Mouse (Mus musculus) granulocyte monocyte progenitor cell, adult 5-6 weeks (primary cell): ENCODE results near the gene Smarcad1. TPM values are rescaled to one million over a fixed set of nuclear protein-coding genes. Genes with fewer than 3 reads are reported as not detected.

ENCODE experiments used
- ATAC-seq: replicated peaks from 2 replicates; pipeline ENCODE4 v1.8.0; 2016; ENCODE audit warnings: mild to moderate bottlenecking, moderate TSS enrichment, inconsistent platforms; ENCODE audit not compliant: poor library complexity, severe bottlenecking
- total RNA-seq, 2 experiments: library from RNA; stranded (forward) in 1 of 2; stranded (reverse) in 1 of 2; fragments of 200-712, 200-1000 nt in 1 of 2; fragments of >200 nt in 1 of 2; fragmentation: Nextera tagmentation in 1 of 2; gene quantifications; 2 replicates each; pipeline ENCODE4 v1.2.3; 2014 to 2017

The Smarcad1 gene
- total RNA-seq, 2 experiments from 2014 or later = 53.0 to 54.2 TPM

DNA sequence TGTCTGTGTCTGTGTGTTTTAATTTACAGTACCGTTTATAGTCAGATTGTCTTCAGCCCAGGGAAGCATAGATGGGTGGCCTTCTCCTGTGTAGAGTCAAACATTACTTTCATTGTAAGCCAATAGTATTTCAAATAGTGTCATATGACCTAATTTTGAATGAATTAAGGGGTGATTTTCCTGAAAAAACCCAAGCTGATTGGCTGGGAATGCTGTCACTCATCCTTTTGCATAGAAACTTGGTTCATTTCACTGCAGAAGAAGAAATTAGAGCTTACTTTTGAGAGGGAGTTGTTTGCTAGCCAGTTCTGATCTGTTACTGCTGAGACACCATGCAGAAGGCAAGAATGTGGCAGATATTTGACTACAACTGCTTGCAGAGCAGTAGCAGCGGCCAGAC lies 32.8 kb downstream of the Smarcad1 start:
- ATAC-seq = no peak

DNA sequence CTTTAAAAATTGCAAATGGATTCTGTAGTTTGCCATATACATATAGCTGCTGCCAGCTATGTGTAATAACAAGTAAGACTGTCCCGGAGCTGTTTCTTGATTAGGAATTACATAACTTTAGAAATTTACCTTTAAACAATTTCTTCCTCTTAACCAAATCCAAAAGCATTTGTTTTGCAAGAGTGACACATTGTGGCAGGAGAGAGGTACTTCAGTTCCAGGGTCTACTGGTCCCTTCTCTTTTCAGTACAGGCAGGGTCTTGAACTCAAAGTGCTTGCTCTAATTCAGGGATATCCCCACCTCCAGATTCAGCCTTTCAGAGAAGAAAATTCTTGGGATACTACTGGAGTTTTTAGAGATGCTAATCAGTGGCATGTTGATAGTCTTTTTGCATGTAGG lies 36.8 kb downstream of the Smarcad1 start:
- ATAC-seq = peak; percentile 55

DNA sequence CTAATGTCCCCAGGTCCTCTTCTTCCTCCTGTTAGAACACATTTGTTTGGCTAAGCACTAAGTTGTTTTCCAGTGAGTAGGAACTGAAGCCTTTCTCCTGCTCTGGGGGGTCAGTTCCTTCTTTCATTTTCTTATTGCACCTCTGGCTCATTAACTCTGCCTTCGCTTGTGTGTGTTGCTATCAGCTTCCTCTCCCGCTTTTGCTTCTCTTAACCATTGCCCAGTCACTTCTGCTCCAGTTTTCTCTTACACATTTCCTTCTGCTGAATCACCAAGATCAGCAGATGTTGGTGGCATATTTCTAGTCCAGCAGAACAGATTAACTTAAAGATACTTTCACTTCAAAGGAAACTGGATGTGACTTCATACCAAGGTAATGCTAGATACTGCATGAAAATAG lies 72.5 kb downstream of the Smarcad1 start:
- ATAC-seq = peak; percentile 98

DNA sequence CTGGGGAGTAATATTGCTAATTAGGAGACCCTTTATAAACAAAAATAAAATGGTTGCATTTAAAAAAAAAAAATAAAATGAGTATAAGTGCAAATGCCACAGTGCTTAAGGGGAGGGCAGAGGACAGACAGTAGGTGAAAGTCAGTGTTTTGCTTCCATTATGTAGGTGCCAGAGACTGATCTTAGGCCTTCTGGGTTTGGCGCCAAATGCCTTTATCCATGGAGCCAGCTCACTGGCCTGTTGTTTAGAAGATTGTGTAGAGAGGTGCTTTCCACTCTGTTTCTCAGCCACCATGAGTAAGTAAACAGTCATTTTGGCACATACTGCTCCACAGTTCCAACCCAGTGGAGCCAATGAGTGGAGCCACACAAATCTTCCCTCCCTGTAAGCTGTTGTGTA lies 75.2 kb downstream of the Smarcad1 start:
- no peak for ATAC-seq

DNA sequence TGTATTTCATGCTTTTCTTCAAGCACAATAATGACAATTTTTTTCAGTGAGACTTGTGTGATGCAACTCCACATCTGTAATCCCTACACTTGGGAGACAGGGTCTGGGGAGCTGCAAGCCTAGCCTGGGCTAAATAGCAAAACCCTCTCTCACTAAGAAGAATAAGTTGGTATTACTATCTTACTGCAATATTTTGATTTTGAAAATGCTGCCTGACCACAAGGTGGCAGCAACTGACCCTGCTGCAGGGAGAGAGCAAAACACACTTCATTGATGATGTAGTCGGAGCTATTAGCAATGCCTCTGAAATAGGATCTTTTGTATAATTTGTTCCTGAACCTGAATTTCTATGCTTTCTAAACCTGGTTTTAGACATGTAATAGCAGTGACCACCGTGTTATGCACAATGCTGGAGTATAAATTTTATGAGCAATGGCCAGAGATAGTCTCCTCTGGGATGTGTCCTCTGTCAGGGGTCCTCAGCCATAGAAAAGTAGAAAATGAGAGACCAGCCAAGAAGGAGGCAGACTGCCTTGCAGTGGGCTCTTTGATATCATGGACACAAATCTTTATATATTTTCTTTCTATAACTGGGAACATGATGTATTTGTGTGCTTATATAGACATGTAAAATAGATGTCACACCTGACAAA lies 83.8 kb downstream of the Smarcad1 start:
- ATAC-seq = peak; percentile 84

DNA sequence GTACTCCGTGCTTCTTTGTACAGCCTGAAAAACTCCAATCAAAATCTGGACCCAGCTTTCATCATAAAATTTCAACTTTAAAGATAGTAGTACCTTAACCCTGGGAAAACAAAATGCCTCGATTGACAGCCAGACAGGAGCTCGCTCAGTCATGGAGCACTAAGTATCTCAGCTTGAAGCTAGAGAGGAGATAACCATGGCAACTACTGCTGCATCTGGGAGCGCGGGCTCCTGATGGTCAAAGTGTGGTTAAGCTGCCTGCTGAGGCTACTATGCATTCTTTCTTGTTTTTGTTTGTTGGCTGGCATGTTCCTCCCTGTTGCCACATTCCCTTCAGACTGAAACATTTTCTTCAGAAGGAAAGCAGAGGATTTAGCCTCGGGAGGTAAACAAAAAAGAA lies 90.0 kb downstream of the Smarcad1 start:
- ATAC-seq = no peak

DNA sequence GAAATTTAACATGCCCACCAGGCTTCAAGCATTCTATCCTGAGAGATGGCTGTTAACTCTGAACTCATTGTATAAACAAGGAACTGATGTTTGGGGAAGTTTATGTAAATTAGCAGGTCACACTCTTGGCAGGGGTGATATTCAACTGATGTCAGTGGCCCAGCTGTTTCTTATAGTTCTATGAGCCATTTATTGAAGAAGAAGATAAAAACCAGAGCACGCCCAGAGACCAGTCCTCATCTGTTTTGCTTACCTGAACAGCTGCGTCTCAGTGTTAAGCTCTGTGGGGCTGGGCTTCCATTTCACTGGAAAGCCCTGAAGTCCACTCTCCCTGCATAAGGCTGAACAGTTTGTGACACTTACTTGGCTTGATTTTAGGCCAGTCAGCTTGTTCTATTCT lies 95.4 kb downstream of the Smarcad1 start:
- no peak; the same call in 1 of the 2 replicates for ATAC-seq

DNA sequence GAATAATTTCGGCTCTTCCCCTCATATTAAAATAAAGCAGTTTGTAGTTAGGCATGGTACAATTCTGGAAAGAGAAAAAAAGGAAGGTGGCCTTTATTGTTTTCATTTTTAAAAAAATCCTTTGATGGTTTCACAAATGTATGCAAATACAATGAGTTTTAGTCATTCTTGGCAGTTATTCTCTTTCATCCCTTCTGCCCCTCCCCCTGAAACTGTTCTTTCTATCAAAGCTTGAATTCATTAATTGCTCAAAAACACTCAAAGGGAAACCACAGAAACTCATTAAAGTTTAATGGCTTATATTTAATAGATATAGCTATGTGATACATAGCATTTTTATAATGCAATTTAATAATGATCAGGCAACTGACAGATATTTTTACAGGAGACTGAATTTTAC lies 95.9 kb downstream of the Smarcad1 start:
- no peak for ATAC-seq

DNA sequence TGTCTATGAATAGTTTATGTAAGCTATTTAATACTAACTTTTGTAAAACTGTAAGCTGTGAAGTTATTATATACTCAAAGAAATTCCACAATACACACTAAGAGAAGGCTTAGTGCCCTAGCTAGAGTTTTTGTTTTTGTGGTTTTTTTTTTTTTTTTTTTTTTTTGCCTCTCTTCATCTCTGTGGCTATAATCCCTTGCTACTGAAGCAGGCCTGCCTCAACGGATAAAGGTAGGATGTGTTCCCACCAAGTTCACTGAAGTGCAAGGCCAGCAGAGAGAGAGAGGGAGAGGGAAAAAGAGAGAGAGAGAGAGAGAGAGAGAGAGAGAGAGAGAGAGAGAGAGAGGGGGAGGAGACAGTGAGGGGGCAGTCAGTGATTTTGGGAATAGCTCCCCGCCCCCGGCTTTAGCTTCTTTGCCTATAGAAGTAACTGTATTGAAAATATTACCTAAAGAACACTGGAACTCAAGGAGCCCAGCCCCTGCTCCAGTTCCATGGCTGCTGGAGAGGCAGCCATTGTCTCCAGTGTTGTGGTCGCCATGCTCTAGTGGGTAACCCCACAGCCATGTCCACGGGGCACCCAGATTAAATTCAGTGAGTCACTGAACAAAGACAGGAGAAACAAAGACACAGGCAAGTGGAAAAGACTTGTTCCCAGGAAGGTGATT lies 97.8 kb downstream of the Smarcad1 start:
- ATAC-seq = no peak

DNA sequence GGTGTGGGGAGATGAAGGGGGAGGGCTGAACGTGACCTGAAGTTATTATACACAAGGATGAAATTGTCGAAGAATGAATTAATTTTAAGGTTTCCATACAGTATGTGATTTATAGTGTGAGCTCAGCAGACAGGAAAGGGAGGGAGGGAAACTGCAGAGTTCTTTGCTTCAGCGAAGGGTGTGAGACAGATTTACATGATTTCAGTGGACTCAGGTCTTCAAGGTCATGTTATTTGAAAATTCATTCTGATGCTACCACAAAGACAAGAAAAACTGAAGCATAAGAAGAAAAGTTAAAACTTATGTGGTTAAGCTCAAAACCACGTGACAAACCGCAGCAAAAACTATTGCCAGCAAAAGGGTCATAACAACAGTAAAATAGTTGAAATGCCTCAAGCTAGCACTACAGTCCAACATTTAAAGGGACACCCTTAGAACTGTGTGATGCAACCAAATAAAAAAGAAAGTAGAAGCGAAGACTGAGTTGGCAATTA lies 98.4 kb downstream of the Smarcad1 start:
- peak; percentile 26 for ATAC-seq

DNA sequence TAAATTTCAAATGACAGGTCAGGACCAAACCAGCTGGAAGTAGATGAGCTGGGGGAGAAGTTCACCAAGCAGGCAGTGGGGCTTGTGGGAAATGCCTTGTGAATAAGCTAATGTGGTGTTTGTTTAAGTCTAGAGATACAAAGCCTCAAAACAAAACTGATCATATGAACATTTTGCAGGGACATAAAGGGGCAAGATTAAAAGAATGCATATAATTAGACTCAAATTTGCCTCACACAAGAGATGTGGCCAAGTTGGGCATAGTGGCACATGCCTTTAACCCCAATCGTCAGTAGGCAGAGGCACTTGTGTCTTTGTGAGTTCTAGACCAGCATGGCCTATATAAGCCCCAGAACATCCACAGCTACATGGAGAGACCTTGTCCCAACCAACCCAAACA lies 99.9 kb downstream of the Smarcad1 start:
- ATAC-seq = no peak

DNA sequence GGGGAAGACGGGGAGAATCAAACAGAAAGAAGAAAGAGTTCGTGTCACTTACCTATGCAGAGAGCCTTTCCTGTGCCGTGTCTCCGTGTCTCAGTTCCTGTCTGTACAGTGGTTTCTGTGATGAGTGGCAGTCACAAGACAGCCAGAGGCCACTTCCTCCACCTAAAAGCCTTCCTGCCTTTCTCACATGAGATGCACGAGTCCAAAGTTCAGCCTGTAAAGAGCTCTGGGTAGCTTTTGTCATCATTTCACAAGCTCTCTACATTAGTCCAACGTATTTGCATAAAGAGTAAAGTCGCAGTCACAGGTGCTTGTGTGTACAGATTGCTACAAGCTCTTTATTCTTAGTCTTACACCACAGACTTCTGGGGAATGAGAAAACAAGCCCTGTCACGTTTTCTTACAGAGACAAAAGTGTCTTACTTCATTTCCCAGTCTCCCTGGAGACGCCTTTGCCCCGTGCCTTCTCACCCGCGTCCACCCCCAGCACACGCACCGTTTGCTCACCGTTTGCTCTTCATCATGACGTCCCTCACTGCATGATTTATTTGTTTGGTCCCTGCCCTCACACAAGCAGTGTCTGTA lies 102.3 kb downstream of the Smarcad1 start, which contains the start of gene Hpgds:
Hpgds (minus strand) TSS at position 288 of the 585 bp plus-strand sequence.
- ATAC-seq = peak; percentile 93

DNA sequence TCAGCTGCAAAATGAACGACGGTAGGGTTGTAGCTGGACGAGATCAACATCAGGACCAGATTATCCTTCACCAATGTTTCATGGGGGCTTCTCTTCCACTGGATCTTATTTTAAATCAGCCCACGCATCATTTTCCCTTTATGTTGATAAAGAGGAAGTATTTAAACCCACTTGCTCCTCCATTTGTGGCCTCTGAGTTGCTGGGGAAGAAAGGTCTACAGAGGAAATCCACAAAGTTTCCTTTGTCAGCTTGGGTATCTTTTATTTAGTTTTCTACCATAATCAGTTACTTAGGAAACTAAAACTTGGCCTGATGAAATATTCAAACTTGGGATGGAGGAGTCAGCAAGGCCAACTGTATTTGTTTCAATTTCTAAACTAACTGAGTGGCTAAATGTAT lies 104.0 kb downstream of the Smarcad1 start:
- peak; percentile 49 for ATAC-seq

DNA sequence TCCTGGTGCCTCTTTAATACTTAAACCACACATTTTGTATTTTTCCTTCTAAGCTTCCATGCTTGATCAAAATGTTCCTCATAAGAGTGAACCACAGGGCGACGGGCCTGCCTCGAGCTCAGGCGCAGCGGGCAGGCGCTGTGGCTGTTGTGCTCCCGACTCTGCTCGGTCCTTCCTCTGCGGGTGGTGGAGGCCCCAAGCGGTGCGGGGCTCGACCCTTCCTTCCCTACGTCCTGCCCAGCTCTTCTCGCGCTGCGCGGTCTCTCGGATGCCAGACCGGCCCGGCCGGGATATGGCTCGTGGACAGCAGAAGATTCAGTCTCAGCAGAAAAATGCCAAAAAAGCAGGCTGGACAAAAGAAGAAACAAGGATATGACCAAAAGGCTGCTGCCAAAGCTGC lies 108.3 kb downstream of the Smarcad1 start:
- peak; percentile 34; the same call in 1 of the 2 replicates for ATAC-seq

DNA sequence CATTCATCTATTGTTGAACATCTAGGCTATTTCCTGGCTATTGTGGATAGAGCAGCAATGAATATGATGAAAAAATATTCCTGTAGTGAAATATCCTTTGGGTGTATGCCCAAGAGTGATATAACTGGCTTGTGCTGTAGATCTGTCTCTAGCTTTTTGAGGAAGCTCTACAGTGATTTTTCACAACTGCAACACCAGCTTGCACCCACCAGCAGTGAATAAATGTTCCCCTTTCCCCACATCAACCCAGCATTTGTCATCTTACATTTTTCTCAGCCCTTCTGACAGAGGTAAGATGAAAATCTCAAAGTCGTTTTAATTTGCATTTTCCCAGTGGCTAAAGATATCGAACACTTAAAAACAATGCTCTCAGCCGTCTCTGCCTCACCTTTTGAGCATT lies 111.2 kb downstream of the Smarcad1 start:
- ATAC-seq = 0 out of 2 replicates have a peak, but pooled peaks have one; percentile 20

DNA sequence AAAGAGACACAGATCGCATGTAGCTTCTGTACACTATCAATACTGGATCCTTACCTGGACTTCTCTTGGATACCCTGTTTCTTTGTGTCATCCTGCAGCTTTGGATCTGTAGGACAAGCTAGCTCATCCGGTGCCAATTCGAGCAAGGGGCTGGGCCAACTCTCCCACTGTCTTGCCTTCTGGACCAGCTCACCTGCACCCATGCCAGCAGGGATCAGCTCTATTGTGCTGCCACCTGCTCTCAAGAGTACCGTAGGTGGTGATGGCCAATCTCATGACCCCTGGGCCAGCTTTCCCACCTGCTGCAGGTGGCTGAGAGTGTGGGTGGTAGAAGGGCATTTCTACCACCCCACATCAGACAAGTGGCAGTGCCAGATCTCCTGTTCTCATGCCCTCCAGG lies 114.7 kb downstream of the Smarcad1 start:
- ATAC-seq = no peak

DNA sequence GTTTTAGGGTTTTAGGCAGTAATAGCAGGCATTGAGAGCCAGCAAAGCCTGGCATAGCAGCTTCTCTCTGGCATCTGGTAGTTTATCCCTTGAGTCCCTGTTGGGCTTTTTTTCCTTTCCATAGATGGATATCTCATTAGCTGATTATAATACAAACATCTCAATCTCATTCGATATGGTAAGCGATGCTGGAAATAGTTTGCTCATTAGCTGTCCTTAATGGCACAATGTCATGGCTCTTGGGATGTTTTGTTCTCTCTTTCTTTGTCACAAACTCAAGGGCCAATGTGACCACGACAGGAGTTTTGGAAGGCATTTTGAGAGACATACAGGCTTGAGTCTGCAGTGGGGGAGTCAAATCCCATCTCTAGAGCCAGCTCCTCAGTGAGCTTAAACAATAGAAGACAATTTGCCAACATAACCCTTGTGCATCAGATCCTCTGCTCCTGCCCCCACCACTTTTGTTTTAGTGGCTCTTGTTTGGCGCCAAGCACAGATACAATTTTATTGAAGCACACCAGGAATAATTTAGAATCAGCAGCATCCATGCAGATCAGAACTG lies 117.1 kb downstream of the Smarcad1 start:
- ATAC-seq = no peak

DNA sequence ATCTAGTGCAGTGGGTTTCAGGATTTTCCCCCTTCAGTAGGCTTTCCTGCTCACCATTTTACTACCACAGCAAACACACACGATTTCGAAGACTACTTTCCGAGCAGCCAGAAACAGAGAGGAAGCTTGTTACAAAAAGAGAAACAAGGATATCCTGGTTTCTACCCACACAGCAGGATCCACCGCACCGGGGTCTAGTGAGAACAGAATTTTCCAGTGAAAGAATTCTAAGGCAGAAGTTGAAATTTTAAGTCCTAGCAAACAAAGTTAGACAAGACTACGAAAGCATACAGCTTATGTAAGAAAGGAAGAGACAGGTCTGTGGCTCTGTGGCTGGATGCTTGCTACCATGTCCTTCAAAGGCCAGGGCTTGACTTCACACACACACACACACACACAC lies 121.8 kb downstream of the Smarcad1 start:
- peak; percentile 70 for ATAC-seq

DNA sequence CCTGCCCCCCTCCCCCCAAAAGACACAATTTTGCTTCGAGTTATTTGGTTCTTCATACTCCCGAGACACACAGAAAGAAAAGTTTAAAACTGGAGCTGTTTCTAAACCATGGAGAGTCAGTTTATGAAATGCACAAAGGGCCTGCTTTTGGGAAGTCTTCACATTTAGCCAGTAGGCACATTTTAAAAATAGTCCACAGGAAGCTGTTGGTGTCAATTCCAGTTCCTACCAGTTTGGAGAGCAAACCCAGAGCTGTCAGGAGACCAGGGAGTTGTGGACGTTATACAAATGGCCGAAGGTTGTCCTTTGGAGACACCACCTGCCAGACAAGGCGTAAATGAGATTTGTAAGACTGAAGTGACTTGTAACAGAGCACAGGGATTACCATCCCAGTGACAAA lies 122.6 kb downstream of the Smarcad1 start:
- ATAC-seq = peak; percentile 46; the same call in 1 of the 2 replicates
